Mouse (Mus musculus) right cerebral cortex, postnatal 25 days (tissue): Measurements from ENCODE around the gene Gipc3.
A peak's percentile ranks its signal among the peaks of the same experiment; 100 is the strongest.

Experiments used
- DNase-seq: peaks from one replicate; pipeline ENCODE4 v3.0.0; 2022

Gene Gipc3

DNA sequence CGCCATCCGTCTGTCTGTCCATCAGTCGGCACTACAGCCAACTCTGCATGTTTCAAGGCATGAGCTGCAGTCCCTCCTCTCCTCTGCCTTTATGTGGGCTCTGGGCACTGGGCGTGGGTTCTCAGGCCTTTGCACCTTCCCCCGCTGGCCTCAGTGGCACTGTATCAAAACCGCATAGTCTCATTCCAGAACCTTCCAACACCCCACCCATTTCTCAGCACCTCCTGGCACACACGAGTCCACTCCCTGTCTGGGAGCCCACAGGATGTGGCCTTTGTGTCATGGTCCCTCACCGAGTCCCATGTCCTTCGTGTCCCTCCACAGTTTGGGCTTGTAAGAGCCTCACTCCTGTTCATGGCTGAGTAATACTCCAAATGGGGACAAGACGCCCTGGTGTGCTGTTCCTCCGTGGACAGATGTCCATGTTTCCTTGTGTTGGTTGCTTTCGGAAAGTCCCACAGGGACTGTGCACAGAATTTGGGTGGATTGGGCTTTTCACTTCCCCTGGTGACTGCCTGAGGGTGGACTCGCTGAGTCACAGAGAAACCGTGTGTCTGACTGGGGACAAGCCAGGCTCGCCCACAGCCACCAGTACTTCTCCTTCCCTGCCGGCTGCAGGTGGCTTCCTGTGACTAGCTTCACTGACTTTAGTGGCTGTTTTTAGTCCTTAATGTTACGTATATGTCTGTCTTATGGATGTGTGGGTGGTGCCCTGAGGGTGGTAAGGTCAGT, 44.5 kb downstream of the Gipc3 start:
- peak; percentile 77 for DNase-seq

DNA sequence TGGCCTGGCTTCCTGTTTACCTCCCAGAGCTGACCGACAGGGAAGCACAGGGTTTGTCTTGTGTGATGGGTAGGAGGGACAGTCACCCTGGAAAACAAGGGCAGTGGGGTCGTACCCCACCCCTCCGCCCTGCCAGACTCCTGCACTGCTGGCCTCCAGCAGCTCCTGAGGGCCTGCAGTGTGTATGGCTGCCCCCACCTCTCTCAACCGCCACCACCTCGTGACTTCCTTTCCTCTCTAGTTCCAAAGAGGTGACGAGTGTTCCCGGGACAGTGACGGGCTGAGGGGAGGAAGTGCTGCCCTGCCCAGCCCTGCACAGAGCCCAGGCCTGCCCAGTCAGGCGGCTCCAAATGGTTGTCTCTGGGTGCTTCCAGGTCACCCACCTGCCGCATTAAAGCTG, 45.2 kb downstream of the Gipc3 start:
- DNase-seq: no peak

DNA sequence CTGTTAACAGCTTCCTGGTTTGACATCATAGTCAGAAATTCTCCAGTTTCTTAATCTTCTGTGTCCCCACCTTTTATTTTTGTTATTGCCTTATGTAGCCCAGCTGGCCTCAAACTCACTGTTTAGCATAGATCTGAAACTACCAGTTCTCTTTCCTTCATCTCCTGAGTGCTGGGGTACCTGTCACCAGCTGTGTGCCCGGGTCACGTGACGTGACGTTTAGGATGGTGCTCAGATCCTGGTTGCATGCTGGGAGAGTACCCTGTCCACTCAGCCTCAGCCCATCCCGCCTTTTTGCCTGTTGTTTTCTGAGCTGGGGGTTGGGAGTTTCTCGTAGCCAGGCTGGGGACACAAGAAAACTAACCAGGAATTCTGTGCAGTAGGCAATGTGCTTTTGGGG, 45.8 kb downstream of the Gipc3 start:
- DNase-seq: no peak

DNA sequence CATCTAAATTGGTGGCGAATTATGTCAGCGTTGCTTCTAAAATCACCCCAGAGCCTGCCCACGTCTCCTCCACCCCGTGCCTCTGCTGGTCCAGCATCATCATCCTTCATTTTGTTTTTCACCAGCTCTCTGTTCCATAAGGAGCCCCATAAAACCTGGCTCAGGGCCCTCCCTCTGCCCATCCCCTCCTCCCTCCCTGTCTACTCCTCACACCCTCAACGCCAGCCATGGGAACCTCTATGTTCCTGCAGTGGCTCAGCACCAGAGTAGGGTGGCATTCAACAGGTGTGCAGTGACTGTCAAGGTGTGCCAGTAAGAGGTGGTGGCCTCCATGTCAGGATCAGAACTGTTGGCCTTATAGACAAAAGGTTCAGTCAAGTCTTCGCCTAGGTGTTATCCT, 47.9 kb downstream of the Gipc3 start:
- DNase-seq: no peak

DNA sequence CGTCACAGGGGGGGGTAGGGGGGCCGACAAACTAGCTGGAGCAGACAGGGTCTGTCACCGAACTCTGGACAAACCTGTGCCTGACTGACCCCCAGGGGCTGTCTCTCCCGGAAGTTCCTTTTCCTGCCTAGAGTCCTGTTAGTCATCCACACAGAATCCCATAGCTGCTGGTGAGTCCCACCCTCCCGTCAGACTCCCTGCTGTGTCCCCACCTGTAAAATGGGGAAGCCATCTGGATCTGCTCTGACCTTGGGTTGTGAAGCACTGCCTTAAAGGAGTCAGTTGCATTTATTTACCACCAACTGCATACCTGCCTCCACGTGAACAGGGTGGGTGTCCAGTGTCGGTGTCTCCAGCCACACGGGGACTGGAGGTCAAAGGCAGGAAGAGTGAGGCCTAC, 48.6 kb downstream of the Gipc3 start:
- DNase-seq: no peak

DNA sequence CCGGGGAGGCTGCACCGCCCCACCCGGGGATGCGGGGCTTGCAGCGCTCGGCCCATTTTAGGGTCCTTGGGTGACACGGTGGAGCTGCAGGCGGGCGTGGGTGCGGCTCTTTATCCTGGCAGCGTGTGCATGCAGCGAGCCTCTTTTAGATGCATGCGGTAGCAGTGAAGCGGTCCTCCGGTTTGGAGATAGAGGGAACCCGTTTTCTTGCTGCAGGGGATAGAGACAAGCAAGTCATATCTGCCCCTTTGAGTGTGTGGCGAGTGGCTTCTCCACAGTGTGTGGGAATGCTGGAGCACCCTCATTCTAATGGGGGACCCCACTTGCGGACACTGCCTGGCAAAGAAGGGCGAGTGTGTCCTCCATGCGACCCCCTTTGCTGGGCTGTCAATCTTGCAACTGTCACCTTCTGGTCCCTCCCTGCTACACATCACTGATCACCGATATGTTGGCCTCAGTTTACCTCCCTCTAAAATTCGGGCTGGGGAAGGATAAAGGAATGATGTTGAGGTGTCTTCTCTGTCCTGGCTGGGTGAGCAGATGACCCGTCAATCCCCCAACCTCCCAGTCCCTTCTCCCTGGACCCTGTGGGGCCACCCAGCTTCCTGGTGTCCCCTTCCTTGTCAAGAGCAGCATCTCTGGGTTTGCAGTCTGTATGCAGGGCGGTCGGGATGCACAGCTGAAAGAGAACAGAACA, 49.6 kb downstream of the Gipc3 start:
- no peak for DNase-seq

DNA sequence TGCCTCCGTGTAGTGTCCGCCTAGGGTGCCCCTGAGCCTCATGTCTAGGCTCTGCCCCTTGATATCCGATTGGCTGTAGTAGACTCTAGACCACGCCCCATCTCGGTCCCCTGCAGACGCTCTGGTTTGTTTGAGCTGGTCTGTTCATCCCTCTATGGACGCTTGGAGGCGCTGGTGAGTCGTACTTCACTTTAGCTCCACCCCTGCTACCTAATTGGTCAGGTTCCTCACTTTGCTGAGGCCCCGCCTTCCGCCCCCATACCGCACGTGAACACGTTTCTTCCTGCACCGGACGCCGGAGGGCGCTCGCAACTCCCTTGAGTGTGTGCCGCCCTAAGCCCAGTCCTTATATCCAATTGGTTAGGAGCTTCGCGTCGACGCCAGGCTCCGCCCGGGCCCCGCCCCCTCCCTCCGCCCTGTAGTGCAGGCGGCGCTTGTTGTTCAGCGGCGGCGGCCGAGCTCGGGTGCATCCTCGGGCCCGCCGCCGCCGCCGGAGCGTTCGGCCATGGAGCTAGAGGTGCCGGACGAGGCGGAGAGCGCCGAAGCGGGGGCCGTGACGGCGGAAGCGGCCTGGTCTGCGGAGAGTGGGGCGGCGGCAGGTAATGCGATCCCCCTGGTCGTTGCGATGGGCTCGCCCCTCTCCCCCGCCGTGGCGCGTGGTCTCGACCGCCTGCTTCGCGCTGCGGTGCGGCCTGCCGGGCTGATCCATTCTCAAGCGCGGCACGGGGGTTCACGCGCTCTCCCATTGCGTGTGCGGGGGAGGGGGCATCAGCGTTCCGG, 50.3 kb downstream of the Gipc3 start, which contains the start of gene Pip5k1c:
Gene Pip5k1c (plus strand): TSS at position 410 of the 780 bp plus-strand sequence.
- DNase-seq: peak; percentile 99

DNA sequence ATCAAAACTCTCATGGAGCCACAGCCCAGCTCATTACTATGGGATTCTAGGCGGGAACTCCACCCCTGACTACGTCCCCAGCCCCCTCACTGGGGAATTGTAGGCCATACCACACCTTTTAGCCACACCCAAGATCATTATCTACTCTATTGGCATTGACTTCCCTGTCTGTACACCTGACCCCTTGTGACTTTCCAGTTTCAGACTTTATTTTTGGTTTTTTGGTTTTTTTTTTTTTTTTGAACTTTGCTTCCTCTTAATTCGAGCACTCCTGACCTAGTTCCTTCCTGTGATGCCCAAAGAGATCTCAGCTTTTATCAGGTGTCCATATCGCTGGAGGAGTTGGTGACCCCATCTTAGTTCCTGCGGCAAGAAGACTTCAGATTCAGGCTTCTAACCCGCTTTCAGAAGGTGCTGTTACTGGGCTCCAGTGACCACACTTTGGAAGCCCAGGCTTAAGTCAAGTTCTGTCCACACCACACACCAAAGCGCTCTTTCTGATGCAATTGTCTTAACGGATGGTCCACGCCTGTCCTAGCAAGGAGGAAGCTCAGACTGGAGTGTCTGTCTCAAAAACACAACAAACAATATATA, 51.5 kb downstream of the Gipc3 start, which contains the start of gene Tjp3:
Gene Tjp3 (minus strand): TSS at position 71 of the 594 bp plus-strand sequence.
- no peak for DNase-seq

DNA sequence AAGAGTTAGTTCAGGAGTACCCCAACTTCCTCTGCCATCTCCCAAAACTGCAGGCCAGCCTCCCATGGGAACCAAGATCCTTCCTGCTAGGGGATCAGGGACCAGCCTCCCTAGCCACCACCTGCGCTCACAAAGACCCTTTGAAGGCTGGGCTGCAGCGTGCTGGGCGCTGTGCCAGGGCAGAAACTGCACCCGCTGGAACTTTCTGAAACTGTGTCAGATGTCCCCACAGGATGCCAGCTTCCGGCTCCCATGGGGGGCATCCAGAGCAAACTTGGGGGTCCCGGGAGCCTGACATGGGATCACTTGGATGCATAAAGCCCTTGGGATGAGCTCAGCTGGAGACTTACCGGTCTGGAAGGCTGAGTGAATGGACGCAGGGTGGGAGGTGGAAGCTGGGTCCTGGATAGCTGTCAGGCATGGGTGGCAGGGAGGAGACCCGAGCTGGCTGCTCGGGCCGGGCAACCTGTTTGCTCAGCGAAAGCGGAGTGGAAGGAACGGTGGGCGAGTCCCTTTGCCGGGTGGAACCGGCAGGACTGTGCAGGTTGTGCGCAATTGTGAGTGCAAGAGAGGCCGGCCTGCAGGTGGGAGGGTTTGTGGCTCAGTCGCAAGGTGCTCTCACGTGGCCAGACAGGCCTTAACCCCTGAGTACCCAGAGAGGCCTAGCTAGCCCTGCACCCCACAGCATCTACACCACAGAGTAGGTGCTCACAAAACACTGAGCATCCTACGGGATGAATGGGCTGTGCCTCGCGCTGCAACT, 52.2 kb downstream of the Gipc3 start:
- DNase-seq: no peak

DNA sequence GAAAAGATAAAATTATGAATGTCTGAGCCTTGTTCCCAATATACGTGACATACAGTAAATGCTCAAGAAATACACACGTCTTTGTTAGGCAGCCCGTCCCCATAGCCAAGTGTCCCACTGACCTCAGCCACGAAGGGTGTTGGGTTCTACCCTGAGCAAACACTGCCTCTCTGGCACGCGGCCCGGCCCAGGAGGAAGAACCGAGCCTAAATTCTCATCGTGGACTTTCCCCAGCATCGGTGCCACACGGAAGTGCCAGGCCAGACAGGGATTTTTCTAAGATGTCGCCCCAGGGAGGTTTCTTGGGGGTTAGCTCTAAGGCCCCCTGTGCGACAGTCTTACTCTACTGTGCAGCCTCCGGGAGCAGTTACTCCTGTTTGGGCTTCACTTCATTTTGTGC, 53.3 kb downstream of the Gipc3 start:
- DNase-seq: no peak

DNA sequence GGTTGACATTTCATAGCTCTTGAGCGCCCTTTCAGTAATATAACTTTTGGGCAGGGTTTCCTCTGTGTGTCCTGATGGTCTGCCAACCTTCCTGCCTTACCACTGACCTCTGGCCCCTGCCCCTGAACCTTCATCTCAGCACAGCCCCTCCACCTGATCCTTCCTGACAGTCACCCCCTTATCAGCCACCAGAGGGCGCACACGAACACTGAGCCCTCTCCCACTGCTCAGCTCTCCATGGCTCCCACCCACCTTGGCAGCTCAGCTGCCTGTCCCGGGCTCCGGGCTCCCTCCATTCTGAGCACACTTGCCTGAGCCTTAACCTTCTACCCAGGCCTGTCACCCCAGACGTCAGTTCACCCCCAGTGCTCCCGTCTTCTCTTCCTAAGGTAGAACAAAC, 53.8 kb downstream of the Gipc3 start:
- DNase-seq: no peak

DNA sequence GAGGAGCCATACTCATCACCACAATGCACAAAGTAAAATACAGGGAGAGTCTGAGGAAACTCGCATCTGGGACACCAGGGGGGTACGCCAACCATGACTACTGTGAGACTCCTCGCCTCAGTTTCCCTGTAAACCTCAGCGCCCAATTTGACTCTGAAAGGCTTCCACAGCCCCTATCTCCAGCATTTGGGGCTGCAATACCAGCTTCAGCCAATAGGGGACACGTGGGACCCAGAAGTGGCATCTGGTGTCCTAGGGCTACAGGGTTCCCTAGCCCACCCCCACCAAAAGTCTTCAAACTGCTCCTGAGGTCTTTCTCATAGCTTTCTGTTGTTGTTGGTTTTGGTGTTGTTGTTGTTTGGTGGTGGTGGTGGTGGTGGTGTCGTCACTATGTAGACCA, 54.5 kb downstream of the Gipc3 start:
- DNase-seq: no peak

DNA sequence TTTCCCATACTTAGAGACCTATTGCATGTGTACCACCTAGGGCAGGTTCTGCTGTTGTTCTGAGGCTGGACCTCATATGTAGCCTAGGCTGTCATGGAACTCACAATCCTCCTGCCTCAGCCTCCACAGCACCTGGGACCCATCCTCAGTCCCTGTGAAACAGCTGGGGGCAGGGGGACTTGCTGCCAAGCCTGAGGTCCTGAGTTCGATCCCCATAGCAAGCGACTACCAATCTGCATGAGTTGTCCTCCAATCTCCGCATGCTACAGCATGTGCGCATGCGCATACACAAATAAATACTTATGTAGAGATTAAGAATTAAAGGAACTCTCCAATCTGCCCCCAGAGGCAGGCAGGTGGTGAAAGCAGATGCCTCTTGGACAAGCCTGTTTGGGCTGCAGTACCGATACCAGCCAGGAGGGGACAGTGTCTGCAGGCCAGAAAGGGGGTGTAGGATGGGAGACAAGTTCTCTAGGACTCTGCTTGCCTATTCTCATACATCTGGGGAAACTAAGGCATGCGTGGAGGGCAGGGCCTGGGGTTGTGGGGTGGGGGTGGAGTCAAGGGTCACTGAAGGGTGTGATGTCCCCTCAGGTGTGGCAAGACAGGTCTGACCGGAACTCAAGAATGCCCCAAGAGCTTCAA, 55.4 kb downstream of the Gipc3 start:
- no peak for DNase-seq

DNA sequence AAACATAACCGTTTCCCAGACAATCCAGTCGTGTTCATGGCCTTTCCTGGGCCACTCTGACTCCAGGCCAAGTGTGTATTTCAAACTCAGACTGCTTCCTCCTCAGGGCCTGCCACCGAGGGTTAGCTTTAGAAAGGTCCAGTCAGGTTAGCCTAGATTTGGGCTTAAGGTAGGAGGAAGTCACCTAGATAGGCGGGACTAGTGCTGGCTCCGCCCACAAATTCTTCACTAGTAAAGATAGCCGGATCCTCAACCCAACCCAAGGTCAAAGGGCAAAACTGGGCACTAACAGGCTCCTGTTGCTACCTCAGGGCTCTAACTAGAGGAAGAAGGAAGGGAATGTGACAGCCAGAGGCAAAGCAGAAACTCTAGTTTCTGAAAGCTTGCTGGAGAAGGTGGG, 56.5 kb downstream of the Gipc3 start:
- no peak for DNase-seq

DNA sequence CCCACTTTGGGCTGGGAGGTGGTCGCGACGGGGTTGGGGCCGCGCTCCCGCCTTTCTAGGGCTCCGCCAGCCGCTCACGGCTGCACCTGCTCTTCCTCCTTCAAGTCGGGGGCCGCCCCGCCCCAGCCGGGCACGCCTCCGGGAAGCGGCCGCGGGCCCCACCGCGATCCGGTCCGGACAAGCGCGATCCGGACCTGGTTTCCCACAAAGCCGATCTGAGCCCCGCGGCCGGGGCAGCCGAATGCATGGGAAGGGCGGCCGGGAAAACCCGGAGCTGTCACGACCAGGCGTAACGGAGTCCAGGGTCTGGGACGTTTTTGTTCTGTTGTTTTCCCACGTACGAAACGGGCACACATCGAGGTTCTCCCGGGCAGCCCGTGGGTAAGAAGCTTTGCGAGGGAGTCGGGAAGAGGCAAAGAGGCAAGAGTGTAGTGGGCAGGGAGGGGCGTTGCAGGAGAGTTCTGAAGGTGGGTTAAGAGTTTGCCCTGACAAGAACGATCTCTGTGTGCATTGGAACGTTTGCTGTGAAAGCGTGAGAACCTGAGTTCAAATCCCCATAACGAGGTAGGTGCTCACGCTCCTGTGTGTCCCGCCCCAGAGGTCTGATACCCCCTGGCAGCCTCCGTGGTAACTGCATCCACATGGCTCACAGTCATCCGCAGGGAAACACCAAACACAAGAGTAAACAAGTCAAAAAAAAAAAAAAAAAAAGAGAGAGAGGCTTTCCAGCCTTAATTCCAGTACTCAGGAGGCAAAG, 57.2 kb downstream of the Gipc3 start:
- peak; percentile 81 for DNase-seq
